Mouse (Mus musculus) CH12.LX (cell line): ENCODE data around the gene Aco2. TPM values are rescaled to one million over a fixed set of nuclear protein-coding genes. Genes with fewer than 3 reads are reported as not detected.

Experiments
- DNase-seq: peaks from one replicate; pipeline ENCODE4 v3.0.0-alpha.2; 2013; ENCODE audit errors: extremely low read depth
- H3K27ac ChIP-seq: 2 replicates; pipeline ENCODE4 v1.5.1; 2012; ENCODE audit warnings: low read depth, mild to moderate bottlenecking, control low read depth, moderate library complexity; ENCODE audit not compliant: insufficient read depth
- H3K27me3 ChIP-seq: replicated peaks from 2 replicates; pipeline ENCODE3; 2012; ENCODE audit warnings: inconsistent platforms
- H3K36me3 ChIP-seq, 2 experiments: replicated peaks in 1 of 2; 2 replicates each; pipeline versions ENCODE3 to v1.6.1; 2012; ENCODE audit warnings: inconsistent platforms in 1 of 2, low read length in 1 of 2, mild to moderate bottlenecking in 1 of 2, mixed read lengths in 1 of 2, moderate library complexity in 1 of 2; ENCODE audit not compliant: control insufficient read depth in 1 of 2, insufficient read depth in 1 of 2
- H3K4me1 ChIP-seq, 2 experiments: 2 replicates each; pipeline ENCODE4 v1.6.1; 2012; ENCODE audit warnings: inconsistent platforms in 1 of 2, moderate library complexity in 1 of 2; ENCODE audit not compliant: insufficient read depth in 2 of 2, control insufficient read depth in 1 of 2
- H3K4me2 ChIP-seq: 2 replicates; pipeline ENCODE4 v1.6.1; 2012; ENCODE audit warnings: low read depth, mild to moderate bottlenecking, control low read depth; ENCODE audit not compliant: poor library complexity, insufficient read depth, severe bottlenecking
- H3K4me3 ChIP-seq, 3 experiments: fragments of 150-350 bp in 1 of 3; sonication (generic) in 1 of 3; replicated peaks in 1 of 3; 2 replicates each; pipeline versions ENCODE3 to v1.5.1; 2011 to 2012; ENCODE audit warnings: low read depth in 2 of 3, low read length in 2 of 3, mild to moderate bottlenecking in 2 of 3, moderate library complexity in 2 of 3, control low read depth in 1 of 3, improper control_type of control experiment in 1 of 3, inconsistent platforms in 1 of 3, mixed read lengths in 1 of 3; ENCODE audit not compliant: poor library complexity in 1 of 3
- H3K79me2 ChIP-seq: replicated peaks from 2 replicates; pipeline ENCODE4 v1.6.1; 2012; ENCODE audit warnings: mild to moderate bottlenecking, moderate library complexity; ENCODE audit not compliant: control insufficient read depth, poor library complexity, insufficient read depth, severe bottlenecking; ENCODE audit errors: extremely low read depth
- H3K9ac ChIP-seq: 2 replicates; pipeline ENCODE4 v1.6.1; 2012; ENCODE audit warnings: low read depth, mild to moderate bottlenecking, control low read depth, moderate library complexity; ENCODE audit not compliant: insufficient read depth
- H3K9me3 ChIP-seq: replicated peaks from 2 replicates; pipeline ENCODE3; 2012; ENCODE audit warnings: low read length, inconsistent platforms, mixed read lengths
- BHLHE40 ChIP-seq: IDR thresholded peaks from 2 replicates; pipeline ENCODE4 v1.6.1; 2011; ENCODE audit warnings: mild to moderate bottlenecking, low read depth, low read length, improper control_type of control experiment
- CTCF ChIP-seq, 2 experiments: IDR thresholded peaks in 1 of 2; conservative IDR thresholded peaks in 1 of 2; 2 replicates each; pipeline ENCODE4 v1.5.1; 2011 to 2012; ENCODE audit warnings: low read depth in 2 of 2, low read length in 2 of 2, improper control_type of control experiment in 1 of 2, inconsistent platforms in 1 of 2, mild to moderate bottlenecking in 1 of 2, moderate library complexity in 1 of 2
- E2F4 ChIP-seq: IDR thresholded peaks from 2 replicates; pipeline ENCODE4 v1.6.1; 2011; ENCODE audit warnings: low read depth, low read length, improper control_type of control experiment; ENCODE audit not compliant: insufficient replicate concordance
- EP300 ChIP-seq: IDR thresholded peaks from 2 replicates; pipeline ENCODE4 v1.6.1; 2011; ENCODE audit warnings: low read length, improper control_type of control experiment
- ETS1 ChIP-seq: conservative IDR thresholded peaks from 2 replicates; pipeline ENCODE4 v1.6.1; 2012; ENCODE audit warnings: low read depth, mild to moderate bottlenecking, inconsistent platforms, low read length, improper control_type of control experiment, moderate library complexity
- GABPA ChIP-seq: IDR thresholded peaks from 2 replicates; pipeline ENCODE4 v1.6.1; 2012; ENCODE audit warnings: low read depth, low read length, improper control_type of control experiment, inconsistent platforms; ENCODE audit not compliant: insufficient replicate concordance
- HCFC1 ChIP-seq: IDR thresholded peaks from 2 replicates; pipeline ENCODE4 v1.6.1; 2012; ENCODE audit warnings: low read depth, mild to moderate bottlenecking, inconsistent platforms, low read length, improper control_type of control experiment
- IRF4 ChIP-seq: IDR thresholded peaks from 2 replicates; pipeline ENCODE4 v1.6.1; 2014; ENCODE audit warnings: low read depth, mild to moderate bottlenecking, inconsistent platforms, low read length, improper control_type of control experiment
- JUN ChIP-seq: IDR thresholded peaks from 2 replicates; pipeline ENCODE4 v1.6.1; 2011; ENCODE audit warnings: low read depth, mild to moderate bottlenecking, low read length, improper control_type of control experiment, moderate library complexity; ENCODE audit not compliant: insufficient read depth
- JUND ChIP-seq: conservative IDR thresholded peaks from 2 replicates; pipeline ENCODE4 v1.6.1; 2011; ENCODE audit warnings: low read depth, low read length, improper control_type of control experiment
- KAT2A ChIP-seq: IDR thresholded peaks from 2 replicates; pipeline ENCODE4 v1.6.1; 2012; ENCODE audit warnings: low read length, improper control_type of control experiment, inconsistent platforms; ENCODE audit not compliant: insufficient replicate concordance
- MAFK ChIP-seq: IDR thresholded peaks from 2 replicates; pipeline ENCODE4 v1.6.1; 2011; ENCODE audit warnings: low read length, improper control_type of control experiment; ENCODE audit not compliant: insufficient replicate concordance
- MXI1 ChIP-seq: IDR thresholded peaks from 2 replicates; pipeline ENCODE4 v1.6.1; 2011; ENCODE audit warnings: mild to moderate bottlenecking, low read depth, low read length, improper control_type of control experiment
- NELFE ChIP-seq: IDR thresholded peaks from 2 replicates; pipeline ENCODE4 v1.6.1; 2011; ENCODE audit warnings: low read depth, low read length, improper control_type of control experiment
- PAX5 ChIP-seq: IDR thresholded peaks from 2 replicates; pipeline ENCODE4 v1.6.1; 2012; ENCODE audit warnings: low read length, inconsistent platforms, mixed read lengths
- POLR2A ChIP-seq: IDR thresholded peaks from 2 replicates; pipeline ENCODE4 v1.6.1; 2011; ENCODE audit warnings: low read depth, mild to moderate bottlenecking, improper control_type of control experiment, low read length
- POLR2AphosphoS2 ChIP-seq: IDR thresholded peaks from 2 replicates; pipeline ENCODE4 v1.6.1; 2011; ENCODE audit warnings: low read depth, low read length, improper control_type of control experiment
- RCOR1 ChIP-seq: conservative IDR thresholded peaks from 2 replicates; pipeline ENCODE4 v1.6.1; 2012; ENCODE audit warnings: low read depth, mild to moderate bottlenecking, inconsistent platforms, low read length, improper control_type of control experiment
- SIN3A ChIP-seq: IDR thresholded peaks from 2 replicates; pipeline ENCODE4 v1.6.1; 2012; ENCODE audit warnings: low read length, improper control_type of control experiment, inconsistent platforms
- SMC3 ChIP-seq: IDR thresholded peaks from 2 replicates; pipeline ENCODE4 v1.6.1; 2011; ENCODE audit warnings: low read depth, low read length, improper control_type of control experiment
- UBTF ChIP-seq: IDR thresholded peaks from 2 replicates; pipeline ENCODE4 v1.6.1; 2012; ENCODE audit warnings: low read depth, mild to moderate bottlenecking, inconsistent platforms, low read length, improper control_type of control experiment, moderate library complexity
- USF1 ChIP-seq: IDR thresholded peaks from 2 replicates; pipeline ENCODE4 v1.6.1; 2014; ENCODE audit warnings: low read depth, mild to moderate bottlenecking, inconsistent platforms, low read length, improper control_type of control experiment
- USF2 ChIP-seq: conservative IDR thresholded peaks from 2 replicates; pipeline ENCODE4 v1.6.1; 2011; ENCODE audit warnings: low read depth, low read length, improper control_type of control experiment
- ZKSCAN1 ChIP-seq: IDR thresholded peaks from 2 replicates; pipeline ENCODE4 v1.6.1; 2012; ENCODE audit warnings: low read depth, inconsistent platforms, low read length, improper control_type of control experiment, borderline replicate concordance
- ZMIZ1 ChIP-seq: IDR thresholded peaks from 2 replicates; pipeline ENCODE4 v1.6.1; 2012; ENCODE audit warnings: low read depth, mild to moderate bottlenecking, inconsistent platforms, low read length, improper control_type of control experiment
- ZNF384 ChIP-seq: IDR thresholded peaks from 2 replicates; pipeline ENCODE4 v1.6.1; 2012; ENCODE audit warnings: low read depth, low read length, improper control_type of control experiment, inconsistent platforms
- dilution Hi-C: fragments of 300-500 bp; cut with MboI; formaldehyde crosslinking; loops from 2 replicates; pipeline ENCODE4 v1.14.3; 2020; ENCODE audit warnings: low sequenced_read_pairs; ENCODE audit not compliant: extremely low pct_unique_long_range_greater_than_20kb, extremely low pct_ligation_motif_present
- in situ Hi-C: fragments of 300-500 bp; cut with MboI; formaldehyde crosslinking; loops from 3 replicates; pipeline ENCODE4 v1.14.3; 2019; ENCODE audit warnings: low sequenced_read_pairs, low pct_ligation_motif_present, low pct_unique_long_range_greater_than_20kb, mixed read lengths
- polyA plus RNA-seq: library from polyadenylated mRNA; unstranded; fragments of >175 nt; gene quantifications from 2 replicates; pipeline ENCODE4 v1.2.1, GENCODE M21; 2012; ENCODE audit warnings: low read depth; ENCODE audit not compliant: insufficient read length
- total RNA-seq, 2 experiments: library from RNA; depleted of rRNA; stranded (reverse); fragments of 300-350 nt in 1 of 2; fragments of >200 nt in 1 of 2; gene quantifications; 2 replicates each; pipeline ENCODE4 v1.2.3; 2012 to 2014

Aco2 gene
- total and polyA plus RNA-seq, 3 experiments = 150 to 205 (median 190) TPM

- TF ChIP-seq POLR2AphosphoS2 (no peak), USF2 (no peak), MXI1 (no peak), ZMIZ1 (no peak), MAFK (no peak), KAT2A (no peak), SIN3A (0 out of 2 replicates have a peak, but pooled peaks have one; percentile 27), NELFE (no peak), SMC3 (no peak), IRF4 (peak; percentile 92), GABPA (no peak), HCFC1 (no peak; the same call in 1 of the 2 replicates), E2F4 (no peak), POLR2A (no peak), ETS1 (no peak), JUND (no peak; the same call in 1 of the 2 replicates), JUN (peak; percentile 46; the same call in 1 of the 2 replicates)
Measured at GRCm38 (mm10) chr15:81933986-81934385, 61.9 kb downstream of the Aco2 start (continued).

GRCm38 (mm10) chr15:81935869-81936637, 63.9 kb downstream of the Aco2 start:
- H3K36me3 ChIP-seq = no peaks in the 10 kb centered on the region
- DNase-seq = no peak
- peaks cover 20 to 58% of the 10 kb centered on the region in 2 experiments for H3K4me1 ChIP-seq
- no peak for TF ChIP-seq ZNF384
- no peak for TF ChIP-seq ETS1
- TF ChIP-seq BHLHE40 = no peak
- TF ChIP-seq CTCF (conservative IDR thresholded peaks at IDR 0.05 in 1 of 2, IDR thresholded peaks at IDR 0.05 in 1 of 2; ENCODE audit: low read depth in 2 of 2, low read length in 2 of 2) = no peak
- no peak for TF ChIP-seq MAFK
- TF ChIP-seq ZKSCAN1 = no peak
- no peak for TF ChIP-seq GABPA
- TF ChIP-seq USF2 = no peak
- no peak for TF ChIP-seq UBTF
- no peak for TF ChIP-seq USF1
- no peak for TF ChIP-seq EP300
- no peak for TF ChIP-seq SMC3
- no peak for TF ChIP-seq RCOR1
- no peak for TF ChIP-seq JUND
- no peak for TF ChIP-seq PAX5
- TF ChIP-seq POLR2AphosphoS2 = no peak
- no peak for TF ChIP-seq KAT2A
- H3K4me3 ChIP-seq = no peak overlapping the region
- H3K9me3 ChIP-seq = no peaks in the 10 kb centered on the region
- H3K27ac ChIP-seq = no peak overlapping the region
- H3K79me2 ChIP-seq = no peaks in the 10 kb centered on the region
- H3K27me3 ChIP-seq = no peaks in the 10 kb centered on the region
- no peak overlapping the region for H3K9ac ChIP-seq
- in situ Hi-C loops (no loop called here), dilution Hi-C loops (no loop called here)
- H3K4me2 ChIP-seq = no peak overlapping the region
